Mouse (Mus musculus) layer of hippocampus, adult 18-20 months (tissue): Measurements from ENCODE around the gene Nmb. TPM values are rescaled to one million over a fixed set of nuclear protein-coding genes. Genes with fewer than 3 reads are reported as not detected.

Source experiments
- DNase-seq, 2 experiments: peaks; one replicate each; pipeline ENCODE4 v3.0.0; 2022; ENCODE audit warnings: low spot score in 2 of 2
- total RNA-seq, 2 experiments: library from RNA; stranded (reverse); gene quantifications; 2 replicates each; pipeline ENCODE4 v1.2.3; 2021

Nmb gene
- total RNA-seq, 2 experiments from 2014 or later, result 10.0 to 10.6 TPM

DNA sequence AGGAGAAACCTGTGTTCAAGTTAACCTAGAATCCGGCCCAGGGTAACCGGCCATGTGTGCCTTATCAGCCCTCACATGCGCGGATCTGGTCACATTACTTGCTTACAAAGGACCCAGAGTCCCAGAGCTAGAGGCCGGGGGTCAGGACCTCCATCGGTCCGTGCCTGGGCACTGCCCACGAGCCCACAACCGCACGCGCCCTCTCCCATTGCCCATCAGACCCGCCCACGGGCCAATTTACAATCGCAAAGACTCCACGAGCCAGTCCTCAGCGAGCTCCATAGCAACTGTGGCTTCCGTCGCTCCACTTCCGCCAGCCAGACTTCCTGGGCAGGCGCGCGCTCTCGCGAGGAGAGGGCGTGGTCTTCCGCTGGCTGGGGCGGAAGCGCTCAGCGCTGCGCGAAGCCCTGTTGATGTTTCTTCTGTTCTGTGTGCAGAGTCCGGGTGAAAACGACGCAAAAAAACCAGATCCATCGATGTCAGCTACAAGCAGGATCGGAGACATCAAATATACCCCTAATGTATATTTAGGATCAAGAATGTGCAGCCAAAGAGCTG lies 3.9 kb downstream of the Nmb start, which contains the start of gene Wdr73:
Wdr73 (minus strand) TSS at position 326 of the 558 bp plus-strand sequence.
- DNase-seq, result peak; percentile 88 to 93

DNA sequence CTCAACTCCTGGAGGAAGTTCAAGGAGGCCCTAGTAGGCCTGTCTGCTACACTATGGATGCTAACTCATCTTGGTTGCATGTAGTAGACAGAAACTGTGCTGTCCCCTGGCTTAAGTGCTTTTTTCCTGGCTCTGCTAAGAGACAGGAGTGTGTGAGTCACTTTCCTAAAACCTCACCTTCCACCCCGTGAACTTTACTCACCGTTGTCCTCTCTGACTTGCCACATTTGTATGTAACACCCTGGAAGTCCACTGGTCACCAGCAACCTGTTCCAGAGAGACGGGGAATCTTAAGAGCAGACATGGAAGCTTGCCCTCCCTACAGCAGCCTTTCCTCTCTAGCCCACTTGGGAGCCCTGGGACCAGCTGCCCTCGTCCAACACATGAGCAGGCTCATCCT lies 7.2 kb downstream of the Nmb start:
- DNase-seq, result no peak

DNA sequence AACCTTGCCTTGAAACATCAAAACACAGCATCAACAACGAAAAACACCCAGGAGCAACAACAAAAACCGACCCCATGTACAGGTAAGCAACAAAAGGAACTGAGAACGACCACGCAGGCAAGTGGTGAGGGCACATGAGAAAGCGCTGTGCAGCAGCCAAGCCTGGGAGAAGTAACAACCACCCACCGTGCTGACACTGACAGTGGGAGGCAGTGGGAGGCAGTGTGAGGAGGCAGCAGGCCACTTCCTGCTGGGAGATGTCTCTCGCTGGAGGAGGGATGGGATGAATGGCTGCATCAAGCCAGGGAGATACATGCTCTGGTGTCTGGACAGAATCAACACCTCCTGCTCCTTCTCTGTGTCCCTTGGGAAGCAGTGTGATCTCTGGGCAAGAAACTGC lies 7.7 kb downstream of the Nmb start:
- DNase-seq, result no peak

DNA sequence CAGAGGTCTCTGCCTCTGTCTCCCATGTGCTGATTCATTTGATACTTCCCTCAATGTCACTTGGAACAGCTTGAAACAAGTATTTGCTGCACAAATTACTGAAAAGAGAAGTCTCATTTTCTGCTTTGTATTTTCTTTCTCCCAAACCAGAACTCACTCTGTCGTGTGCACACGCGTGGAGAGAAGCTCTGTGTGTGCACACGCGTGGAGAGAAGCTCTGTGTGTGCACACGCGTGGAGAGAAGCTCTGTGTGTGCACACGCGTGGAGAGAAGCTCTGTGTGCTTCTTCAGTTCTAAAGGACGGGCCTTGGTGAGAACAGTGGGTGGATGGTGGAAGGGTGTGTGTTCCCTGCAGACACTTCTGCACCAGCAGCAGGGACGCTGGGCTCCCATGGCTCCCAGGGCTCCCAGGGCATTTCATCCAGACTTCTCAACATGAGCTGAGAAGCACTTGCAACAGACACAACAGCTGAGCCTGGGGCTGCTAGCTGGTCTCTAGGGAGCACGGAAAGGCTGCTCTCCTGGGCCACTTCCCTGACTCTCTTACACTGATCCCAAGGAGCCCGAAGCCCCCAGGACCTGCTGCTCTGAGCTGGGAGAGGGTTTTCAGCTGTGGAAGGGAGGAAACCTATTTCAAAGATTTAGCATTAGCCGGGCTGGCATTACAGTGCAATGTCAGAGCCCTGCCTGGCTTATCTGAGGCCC lies 9.9 kb downstream of the Nmb start:
- no peak for DNase-seq

DNA sequence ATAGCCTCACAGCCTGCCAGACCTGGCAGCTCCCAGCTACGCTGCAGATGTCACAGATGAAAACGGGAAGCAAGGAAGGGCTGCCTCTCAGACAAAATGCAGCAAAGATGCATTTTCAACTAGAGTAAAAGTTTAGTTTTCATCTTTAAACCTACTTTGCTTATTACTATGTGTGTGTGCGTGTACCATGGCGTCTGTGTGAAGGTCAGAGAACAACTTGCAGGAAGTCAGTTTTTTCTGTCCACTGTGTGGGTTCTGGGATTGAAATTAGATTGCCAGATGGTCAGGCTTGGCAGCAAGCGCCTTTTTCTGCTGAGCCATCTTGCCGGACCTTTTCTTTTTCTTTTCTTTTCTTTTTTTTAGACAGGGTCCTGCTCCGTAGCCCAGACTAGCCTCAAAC lies 10.7 kb downstream of the Nmb start:
- no peak for DNase-seq

DNA sequence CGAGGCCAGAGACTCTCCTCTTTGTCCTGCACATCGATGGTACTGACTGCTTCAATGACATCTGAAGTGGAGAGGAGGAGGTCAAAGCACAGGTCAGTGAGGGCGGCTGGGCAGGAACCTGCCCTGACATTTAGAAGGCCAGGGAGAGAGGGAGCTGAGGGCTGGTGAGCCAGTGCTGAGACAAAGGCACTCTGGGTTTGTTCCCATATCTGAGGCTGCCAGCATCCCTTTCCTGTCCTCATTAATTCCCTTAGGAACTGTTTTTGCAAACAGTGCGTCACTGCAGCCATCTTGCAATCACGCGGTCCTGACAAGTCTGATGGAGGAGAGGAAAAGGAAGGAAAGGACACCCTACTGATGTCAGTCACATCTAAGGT lies 11.1 kb downstream of the Nmb start:
- DNase-seq, result no peak

DNA sequence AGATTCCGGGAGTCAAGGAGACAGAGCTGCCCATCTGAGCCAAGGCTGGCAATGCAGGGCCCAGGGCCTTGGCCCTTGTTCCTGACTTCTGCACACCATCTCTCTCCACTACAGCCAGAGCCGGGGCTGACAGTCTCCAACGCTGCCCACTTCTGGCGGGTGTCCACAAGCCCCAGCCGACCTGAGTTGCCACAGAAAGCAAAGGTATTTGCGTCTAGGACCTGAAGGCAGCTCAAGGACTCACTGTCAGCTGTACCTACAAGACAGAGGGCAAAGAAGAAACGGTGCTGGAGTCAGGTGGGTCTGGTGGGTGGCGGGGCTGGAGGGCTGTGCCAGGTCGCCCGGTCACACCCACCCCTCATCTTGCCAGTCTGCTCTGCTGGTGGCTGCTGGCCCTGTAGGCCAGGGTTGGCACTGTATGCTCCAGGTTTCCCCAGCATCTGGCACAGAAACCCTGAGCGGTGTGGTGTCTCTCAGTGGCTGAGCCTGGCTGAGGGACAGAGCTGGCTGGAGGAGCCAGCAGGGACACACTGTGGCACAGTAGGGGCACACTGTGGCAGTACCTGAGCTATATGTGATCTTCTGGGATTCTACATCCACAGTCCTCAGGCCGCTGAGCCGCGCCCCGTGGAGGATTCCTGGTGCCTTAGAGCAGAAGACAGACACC lies 11.7 kb downstream of the Nmb start:
- no peak for DNase-seq

DNA sequence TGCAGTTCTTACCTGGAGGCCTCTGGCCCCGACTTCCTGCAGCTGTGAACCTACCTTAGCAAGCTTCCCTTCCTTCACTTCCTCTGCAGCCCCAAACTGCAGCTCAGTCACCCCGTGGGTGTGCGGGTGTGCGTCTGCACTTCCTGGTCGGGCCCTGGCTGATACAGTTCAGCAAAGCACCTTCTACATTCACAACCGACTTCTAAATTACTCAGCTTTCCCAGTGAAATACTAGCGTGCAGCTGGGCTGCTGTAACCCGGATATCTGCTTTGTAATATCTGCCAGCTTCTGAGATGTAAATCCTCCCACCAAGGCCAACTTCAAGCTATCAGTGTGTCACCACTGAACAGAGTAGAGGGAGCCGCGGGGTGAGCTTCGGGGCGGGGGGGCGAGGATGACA lies 15.0 kb downstream of the Nmb start:
- DNase-seq, result no peak

DNA sequence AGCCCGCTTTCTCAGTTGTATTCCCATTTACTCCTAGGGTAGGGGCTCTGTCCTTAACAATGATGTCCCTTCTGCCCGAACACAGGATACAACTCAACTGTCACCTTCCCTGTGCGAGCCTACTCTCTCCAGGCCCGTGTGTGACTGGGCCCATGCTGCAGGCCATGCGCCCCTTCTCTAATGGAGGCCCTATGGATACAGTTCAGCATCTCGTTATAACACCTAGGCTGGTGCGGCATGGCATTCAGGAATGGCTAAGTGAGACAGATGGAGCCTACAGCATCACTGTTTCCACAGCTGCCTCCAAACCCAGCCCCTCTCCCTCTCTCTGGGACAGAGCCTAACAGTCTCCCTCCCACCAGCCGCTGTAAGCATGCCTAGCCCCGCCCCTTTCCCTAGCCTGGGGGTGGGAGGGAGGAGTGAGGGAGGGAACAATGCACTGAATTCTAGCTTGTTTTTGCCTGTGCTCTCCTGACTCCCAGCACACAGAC lies 15.8 kb downstream of the Nmb start:
- DNase-seq, result peak in 1 of 2 experiments; percentile 57

DNA sequence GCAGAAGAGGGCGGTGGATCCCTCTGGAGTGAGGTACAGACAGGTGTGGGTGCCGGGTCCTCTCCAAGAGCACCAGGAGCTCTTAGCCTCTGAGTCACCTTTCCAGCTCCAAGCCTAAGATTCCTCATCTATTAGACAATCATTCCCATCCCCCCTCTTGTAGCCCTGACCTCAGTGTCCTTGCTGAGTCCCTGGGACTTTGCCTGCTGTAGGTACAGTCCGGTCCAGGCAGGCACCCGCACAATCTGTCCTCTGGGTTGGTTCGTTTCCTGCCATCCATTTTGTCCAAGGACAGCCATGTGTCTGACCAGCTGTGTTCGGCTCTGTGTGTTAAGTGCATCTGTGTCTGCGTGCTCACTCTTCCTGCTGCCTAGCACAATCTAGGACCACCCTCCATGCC lies 16.3 kb downstream of the Nmb start:
- no peak for DNase-seq

DNA sequence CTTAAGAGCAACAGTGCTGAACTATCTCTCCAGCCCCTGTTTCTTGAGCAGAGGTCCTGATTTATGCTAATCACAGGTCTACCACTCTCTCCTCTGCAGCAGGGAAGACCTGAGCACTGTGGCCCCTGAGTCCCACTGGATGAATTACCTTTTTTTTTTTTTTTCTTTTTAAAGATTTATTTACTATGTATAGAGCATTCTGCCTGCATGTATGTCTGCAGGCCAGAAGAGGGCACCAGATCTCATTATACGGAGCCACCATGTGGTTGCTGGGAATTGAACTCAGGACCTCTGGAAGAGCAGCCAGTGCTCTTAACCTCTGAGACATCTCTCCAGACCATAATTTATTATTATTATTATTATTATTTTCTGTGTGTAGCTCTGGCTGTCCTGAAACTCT lies 19.2 kb downstream of the Nmb start:
- DNase-seq, result no peak

DNA sequence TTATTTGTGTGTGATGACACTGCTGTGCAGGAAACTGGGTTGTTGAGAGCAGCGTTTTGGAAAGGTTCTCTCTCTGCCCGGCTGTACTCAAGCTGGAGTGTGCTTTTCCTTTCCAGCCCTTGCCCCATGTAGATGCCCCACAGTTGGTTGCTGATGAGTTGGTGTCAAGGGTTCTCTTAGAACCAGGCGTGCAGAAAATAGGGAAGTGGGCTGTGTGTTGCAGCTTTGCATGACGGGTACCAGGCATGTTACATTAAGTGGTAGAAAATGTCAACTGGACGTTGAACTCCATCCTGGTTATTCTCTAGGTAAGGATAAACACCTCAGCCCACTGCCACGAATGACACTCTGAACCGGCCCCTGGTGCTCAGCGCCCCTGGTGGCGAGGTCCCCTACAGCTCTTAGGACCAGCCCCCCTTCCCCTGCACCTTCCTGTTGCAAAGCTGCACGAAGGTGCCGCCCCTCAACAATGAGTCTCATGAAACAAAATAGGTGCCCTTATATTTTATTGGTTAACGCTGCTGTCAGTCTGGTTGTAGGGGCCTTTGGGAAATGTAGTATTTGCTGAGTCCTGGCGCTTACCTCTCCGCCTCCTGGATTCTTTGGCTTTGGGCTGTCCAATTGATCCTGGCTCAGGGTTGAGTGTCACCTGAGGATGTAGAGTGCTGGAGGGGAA lies 21.9 kb downstream of the Nmb start:
- peak; percentile 55 to 86 for DNase-seq

DNA sequence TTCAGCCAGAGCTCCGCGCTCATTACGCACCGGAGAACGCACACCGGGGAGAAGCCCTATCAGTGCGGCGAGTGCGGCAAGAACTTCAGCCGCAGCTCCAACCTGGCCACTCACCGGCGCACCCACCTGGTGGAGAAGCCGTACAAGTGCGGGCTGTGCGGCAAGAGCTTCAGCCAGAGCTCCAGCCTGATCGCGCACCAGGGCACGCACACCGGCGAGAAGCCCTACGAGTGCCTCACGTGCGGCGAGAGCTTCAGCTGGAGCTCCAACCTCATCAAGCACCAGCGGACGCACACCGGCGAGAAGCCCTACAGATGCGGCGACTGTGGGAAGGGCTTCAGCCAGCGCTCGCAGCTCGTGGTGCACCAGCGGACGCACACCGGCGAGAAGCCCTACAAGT lies 29.1 kb downstream of the Nmb start:
- DNase-seq, result no peak

DNA sequence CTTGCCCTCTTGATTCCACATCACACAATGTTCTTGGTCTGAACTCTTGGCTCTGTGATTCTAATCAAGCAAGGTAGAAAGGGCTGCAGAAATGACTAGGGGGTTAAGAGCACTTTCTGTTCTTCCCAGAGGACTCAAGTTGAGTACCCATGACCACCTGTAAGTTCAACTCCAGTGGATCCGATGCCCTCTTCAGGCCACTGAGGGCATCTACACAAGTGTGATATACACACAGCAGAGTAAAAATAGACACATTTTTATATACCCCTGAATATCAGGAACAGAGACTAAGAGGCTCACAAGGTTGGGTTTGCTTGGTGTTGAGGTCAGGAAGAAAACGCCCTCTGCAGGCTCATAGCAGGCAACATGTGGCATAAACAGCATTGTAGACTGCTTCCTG lies 31.2 kb downstream of the Nmb start:
- DNase-seq, result no peak

DNA sequence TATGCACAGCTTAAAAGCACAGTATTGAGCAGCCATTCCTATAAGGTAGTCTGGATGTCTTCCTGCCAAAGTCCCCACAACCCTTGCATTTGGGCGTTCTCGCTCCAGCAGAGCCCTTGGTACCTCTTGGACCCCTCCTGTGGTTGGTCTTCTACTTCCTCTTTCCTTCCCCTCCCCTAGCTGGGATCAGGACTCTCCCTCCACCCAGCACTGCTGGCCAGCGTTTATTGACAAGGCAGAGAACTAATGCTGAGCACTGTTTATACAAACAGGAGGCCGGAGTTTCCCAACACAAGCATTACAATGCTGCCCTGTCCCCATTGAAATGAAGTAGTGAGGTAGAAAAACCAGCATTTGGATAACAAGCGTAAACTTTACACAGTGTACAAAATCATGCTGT lies 31.8 kb downstream of the Nmb start:
- no peak for DNase-seq

DNA sequence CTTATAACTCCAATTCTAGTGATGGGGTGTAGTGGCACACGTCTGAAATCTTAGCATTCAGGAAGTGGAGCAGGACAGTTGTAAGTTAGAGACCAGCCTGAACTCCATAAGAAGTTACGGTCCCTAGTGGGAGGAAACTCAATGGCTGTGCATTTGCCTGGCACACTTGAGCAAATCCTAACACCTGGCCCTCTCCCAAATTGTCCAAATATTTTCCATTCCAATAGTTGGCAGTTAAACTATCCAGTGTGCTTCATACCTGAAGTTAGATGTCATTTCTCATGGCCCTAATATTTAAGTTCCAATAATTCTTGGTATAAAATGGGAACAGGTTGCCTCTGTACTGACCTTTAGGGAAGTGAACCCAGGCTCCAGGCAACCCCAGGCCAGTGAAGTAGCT lies 36.2 kb downstream of the Nmb start:
- no peak for DNase-seq

DNA sequence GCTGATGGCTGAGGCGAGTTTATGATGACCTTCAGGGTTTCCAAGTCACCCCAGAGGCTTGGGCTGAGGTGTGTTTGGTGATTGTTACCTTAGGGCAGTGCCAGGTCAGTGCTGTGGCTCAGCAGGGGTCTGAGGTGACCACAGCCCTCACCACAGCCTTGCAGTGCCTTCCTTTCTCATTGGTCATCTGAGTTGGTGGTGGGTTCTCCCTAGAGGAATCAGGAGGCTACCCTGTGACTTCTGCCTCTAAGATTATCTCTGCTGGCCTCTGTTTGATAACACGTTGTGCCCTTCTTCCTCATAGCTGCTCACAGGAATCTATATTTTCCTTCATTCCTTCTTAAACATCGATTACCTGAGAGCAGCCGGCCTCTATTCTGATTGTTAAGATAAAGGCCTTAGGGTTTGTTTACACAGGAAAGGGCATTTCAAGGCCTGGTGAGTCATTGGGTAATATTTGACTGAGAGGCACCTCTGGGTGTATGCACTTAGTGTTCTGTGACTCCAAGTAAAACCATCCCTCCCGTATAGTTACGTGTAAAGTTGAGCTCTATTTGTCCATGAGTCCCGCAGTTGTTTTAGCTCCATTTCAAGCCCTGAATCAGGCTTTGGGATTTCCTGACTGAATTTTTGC lies 38.2 kb downstream of the Nmb start:
- DNase-seq, result no peak

DNA sequence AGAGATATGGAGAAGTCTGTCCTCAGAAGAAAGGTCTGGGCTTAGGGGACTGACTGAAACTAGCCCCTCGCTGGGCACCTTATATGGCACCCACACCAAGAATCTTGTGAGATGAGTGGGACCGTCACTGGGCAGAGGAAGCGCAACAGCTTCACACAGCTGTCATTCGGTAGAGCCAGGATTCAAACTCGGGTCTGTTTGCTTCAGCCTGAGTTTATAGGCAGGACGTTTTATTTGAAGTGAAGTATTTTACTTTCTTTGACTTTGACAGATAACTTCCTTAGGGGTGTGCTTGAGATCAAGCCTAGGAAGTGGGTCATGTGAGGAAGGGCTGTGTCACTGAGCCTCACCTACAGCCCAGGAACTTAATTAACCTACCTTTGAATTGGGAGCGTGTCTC lies 39.4 kb downstream of the Nmb start:
- no peak for DNase-seq

DNA sequence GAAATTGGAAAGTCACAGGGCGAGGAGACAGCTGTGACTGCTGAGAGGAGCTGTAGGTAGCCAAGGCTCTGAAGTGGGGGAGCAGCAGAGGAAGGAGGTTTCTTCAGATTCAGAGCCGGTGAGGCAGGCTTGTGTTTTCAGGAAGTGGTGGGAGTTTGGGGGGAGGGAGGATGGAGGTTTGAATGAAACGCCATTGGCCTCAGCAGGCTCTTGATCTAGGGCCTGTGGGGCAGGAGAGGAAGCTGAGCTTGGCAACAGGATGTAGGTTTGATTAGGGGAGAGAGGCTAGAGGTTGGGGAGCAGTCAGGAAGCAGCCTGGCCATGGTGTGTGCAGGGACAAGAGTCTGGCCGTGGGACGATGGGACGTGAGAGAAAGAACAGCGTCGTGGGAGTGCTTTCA lies 40.0 kb downstream of the Nmb start:
- DNase-seq, result no peak

DNA sequence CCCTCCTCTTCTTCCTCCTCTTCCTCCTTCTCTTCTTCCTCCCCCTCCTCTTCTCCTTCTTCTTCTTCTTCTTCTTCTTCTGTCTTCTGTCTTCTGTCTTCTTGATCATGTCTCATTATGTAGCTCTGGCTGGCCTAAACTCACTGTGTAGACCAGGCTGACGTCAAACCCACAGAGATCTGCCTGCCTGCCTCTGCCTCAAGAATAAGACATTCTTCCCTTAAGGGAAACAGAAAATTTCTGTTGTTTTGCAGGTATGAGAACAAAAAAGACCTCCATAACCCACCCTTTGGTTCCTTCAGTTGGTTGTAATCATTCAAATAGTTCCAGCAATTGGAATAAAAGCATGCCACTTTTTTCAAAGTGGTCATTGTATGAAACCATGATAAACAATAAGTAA lies 40.7 kb downstream of the Nmb start:
- DNase-seq, result no peak

DNA sequence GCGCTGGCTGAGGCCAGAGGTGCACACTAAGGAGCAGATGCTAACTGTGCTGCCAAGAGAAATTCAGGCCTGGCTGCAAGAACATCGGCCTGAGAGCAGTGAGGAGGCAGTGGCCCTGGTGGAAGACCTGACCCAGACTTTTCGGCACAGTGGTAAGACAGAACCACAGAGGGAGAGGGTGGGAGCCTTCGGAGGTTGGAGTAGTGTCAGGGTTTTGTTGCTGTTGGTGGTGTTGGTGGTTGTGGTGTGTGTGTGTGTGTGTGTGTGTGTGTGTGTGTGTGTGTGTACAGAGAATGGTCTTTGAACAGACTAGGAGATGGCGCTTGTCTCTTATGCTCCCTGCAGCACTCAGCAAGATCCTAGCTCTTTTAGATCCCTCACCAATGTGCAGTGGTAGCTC lies 41.4 kb downstream of the Nmb start:
- no peak for DNase-seq

DNA sequence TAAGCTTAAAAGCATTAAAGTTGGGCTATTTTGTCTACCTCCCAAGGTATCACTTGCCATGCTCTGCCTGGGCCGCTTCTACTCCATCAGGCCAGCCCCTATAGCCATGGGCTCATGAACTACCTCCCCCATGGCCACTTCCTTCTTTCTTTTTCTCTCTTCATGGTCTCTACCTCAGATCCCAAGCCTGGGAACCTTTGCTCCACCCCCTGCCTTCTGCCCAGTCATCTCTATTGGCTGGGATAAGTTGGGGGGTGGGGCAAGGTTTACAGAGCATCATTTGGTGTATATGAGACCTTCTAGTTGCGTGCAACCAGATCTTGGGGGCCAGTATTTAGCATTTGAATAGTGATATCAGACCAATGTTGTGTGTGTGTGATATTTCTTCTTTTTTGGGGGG lies 42.4 kb downstream of the Nmb start:
- DNase-seq, result no peak
